Mouse (Mus musculus) liver, embryonic 16.5 days (tissue): ENCODE measurements around the gene Zfp760. TPM values are rescaled to one million over a fixed set of nuclear protein-coding genes. Genes with fewer than 3 reads are reported as not detected.
"Not testable (repeated sequence)": the region's sequence is repeated elsewhere in the genome, so short reads cannot be mapped to it uniquely, and the experiment has no call there.

Experiments used
- ATAC-seq: fragments of 200-750 bp; cut with Nextera tagmentation; 2 replicates; pipeline ENCODE4 v1.8.0; 2017; ENCODE audit warnings: low read depth, mild to moderate bottlenecking, moderate number of reproducible peaks, moderate library complexity
- H3K27ac ChIP-seq: fragments of 300-500 bp; sonication (generic); 2 replicates; pipeline ENCODE4 v1.5.1; 2014; ENCODE audit warnings: mild to moderate bottlenecking, low read length
- H3K27me3 ChIP-seq: fragments of 300-500 bp; sonication (generic); 2 replicates; pipeline ENCODE4 v1.6.1; 2014; ENCODE audit warnings: low read depth, low read length, mixed read lengths; ENCODE audit not compliant: control insufficient read depth, insufficient read depth
- H3K36me3 ChIP-seq: fragments of 300-500 bp; sonication (generic); 2 replicates; pipeline ENCODE4 v1.6.1; 2014; ENCODE audit warnings: mild to moderate bottlenecking; ENCODE audit not compliant: control insufficient read depth, insufficient read depth
- H3K4me1 ChIP-seq: fragments of 300-500 bp; sonication (generic); 2 replicates; pipeline ENCODE4 v1.6.1; 2014; ENCODE audit warnings: low read depth, low read length, mixed read lengths; ENCODE audit not compliant: control insufficient read depth
- H3K4me2 ChIP-seq: fragments of 300-500 bp; sonication (generic); 2 replicates; pipeline ENCODE4 v1.6.1; 2014; ENCODE audit warnings: low read depth, low read length, mixed read lengths
- H3K4me3 ChIP-seq: fragments of 300-500 bp; sonication (generic); 2 replicates; pipeline ENCODE4 v1.5.1; 2014; ENCODE audit warnings: low read depth, mild to moderate bottlenecking, low read length
- H3K9ac ChIP-seq: fragments of 300-500 bp; sonication (generic); 2 replicates; pipeline ENCODE4 v1.6.1; 2014; ENCODE audit warnings: low read depth, low read length
- H3K9me3 ChIP-seq: fragments of 300-500 bp; sonication (generic); replicated peaks from 2 replicates; pipeline ENCODE4 v1.6.1; 2016; ENCODE audit warnings: low read length; ENCODE audit not compliant: control insufficient read depth
- WGBS: fragments of 180-500 bp; shearing (Covaris S2); extraction: QIAGEN DNeasy Blood & Tissue Kit; methylation state at CpG from one replicate; pipeline ENCODE4 v1.1.7; 2014; ENCODE audit not compliant: insufficient replicate concordance; 5-methylcytosine and 5-hydroxymethylcytosine counted together
- polyA plus RNA-seq: library from polyadenylated mRNA; unstranded; fragments of >200 nt; fragmentation: Nextera tagmentation; extraction: Ambion mirVana; gene quantifications from 2 replicates; pipeline ENCODE4 v1.2.1, GENCODE M21; 2015

Zfp760 gene
- 3.4 and 3.7 TPM in 2 replicates for polyA plus RNA-seq

- ATAC-seq, result peak; percentile 78
- H3K27me3 ChIP-seq, result no peaks in the 10 kb centered on the region
- 7% methylated on average over 26 of the region's 26 CpGs for WGBS
Measured at GRCm38 (mm10) chr17:21707343-21707996, at the start of gene Zfp760. TSS of gene Zfp760 (plus strand) at chr17:21707741.

GRCm38 (mm10) chr17:21678826-21679225 lies 28.7 kb upstream of the Zfp760 start:
- H3K4me1 ChIP-seq, H3K4me3 ChIP-seq, H3K27me3 ChIP-seq, H3K9me3 ChIP-seq, H3K36me3 ChIP-seq, H3K9ac ChIP-seq: not testable (repeated sequence)
- WGBS, result 5% methylated on average over 1 of the region's 1 CpGs
- Histone ChIP-seq H3K27ac (peak overlapping the region; percentile 1; the same call in 1 of the 2 replicates), H3K4me2 (peak overlapping the region; percentile 71)
- ATAC-seq, result peak; percentile 27

More at GRCm38 (mm10) chr17:21707343-21707996, at the start of gene Zfp760:
- Histone ChIP-seq H3K36me3 (0 out of 2 replicates have a peak, but pooled peaks cover 5% of the 10 kb centered on the region), H3K4me2 (peak within 1 kb of the TSS; percentile 70), H3K4me3 (peak within 1 kb of the TSS; percentile 79), H3K9me3 (no peaks in the 10 kb centered on the region), H3K27ac (peak within 1 kb of the TSS; percentile 89), H3K9ac (peak within 1 kb of the TSS; percentile 78), H3K4me1 (peaks cover 20% of the 10 kb centered on the region)

- Histone ChIP-seq H3K4me1 (peaks cover 9% of the 10 kb centered on the region), H3K27ac (peak overlapping the region; percentile 88), H3K36me3 (no peaks in the 10 kb centered on the region), H3K4me3 (peak overlapping the region; percentile 71), H3K4me2 (peak overlapping the region; percentile 71), H3K27me3 (no peaks in the 10 kb centered on the region), H3K9me3 (no peaks in the 10 kb centered on the region), H3K9ac (peak overlapping the region; percentile 61)
- 1% methylated on average over 9 of the region's 9 CpGs for WGBS
- peak; percentile 100 for ATAC-seq
Measured at GRCm38 (mm10) chr17:21679273-21680018, 28.1 kb upstream of the Zfp760 start.

- Histone ChIP-seq H3K27ac (peak overlapping the region; percentile 88), H3K9ac (peak overlapping the region; percentile 61)
Measured at GRCm38 (mm10) chr17:21680019-21680376, 27.5 kb upstream of the Zfp760 start.

GRCm38 (mm10) chr17:21691560-21691959 lies 16.0 kb upstream of the Zfp760 start, which contains the start of gene Gm10226:
TSS of gene Gm10226 (plus strand) at chr17:21691860.
- no peak for ATAC-seq
- H3K27me3 ChIP-seq, result no peaks in the 10 kb centered on the region
- no peaks in the 10 kb centered on the region for H3K9me3 ChIP-seq
- H3K4me2 ChIP-seq, result no peak within 1 kb of the TSS
- 0 out of 2 replicates have a peak, but pooled peaks cover 2% of the 10 kb centered on the region for H3K36me3 ChIP-seq
- H3K4me3 ChIP-seq, result no peak within 1 kb of the TSS
- no peaks in the 10 kb centered on the region; the same call in 1 of the 2 replicates for H3K4me1 ChIP-seq
- WGBS, result 68% methylated on average over 3 of the region's 3 CpGs
- H3K9ac ChIP-seq, result no peak within 1 kb of the TSS
- no peak within 1 kb of the TSS for H3K27ac ChIP-seq

More at GRCm38 (mm10) chr17:21680019-21680376, 27.5 kb upstream of the Zfp760 start:
- peak overlapping the region; percentile 71 for H3K4me3 ChIP-seq
- H3K9me3 ChIP-seq, H3K4me1 ChIP-seq, H3K27me3 ChIP-seq, H3K36me3 ChIP-seq: not testable (repeated sequence)
- H3K4me2 ChIP-seq, result peak overlapping the region; percentile 71
- 0% methylated on average over 9 of the region's 10 CpGs for WGBS
- ATAC-seq, result peak; percentile 75

GRCm38 (mm10) chr17:21693342-21693741 lies 14.2 kb upstream of the Zfp760 start:
- Histone ChIP-seq H3K27ac (no peak overlapping the region), H3K4me1 (no peaks in the 10 kb centered on the region; the same call in 1 of the 2 replicates), H3K4me2 (no peak overlapping the region), H3K36me3 (0 out of 2 replicates have a peak, but pooled peaks cover 2% of the 10 kb centered on the region), H3K27me3 (no peaks in the 10 kb centered on the region), H3K9ac (no peak overlapping the region), H3K9me3 (no peaks in the 10 kb centered on the region), H3K4me3 (no peak overlapping the region)
- 74% methylated on average over 3 of the region's 3 CpGs for WGBS
- no peak for ATAC-seq

GRCm38 (mm10) chr17:21696073-21696472 lies 11.5 kb upstream of the Zfp760 start:
- no peaks in the 10 kb centered on the region for H3K9me3 ChIP-seq
- H3K27me3 ChIP-seq, result no peaks in the 10 kb centered on the region
- no peaks in the 10 kb centered on the region; the same call in 1 of the 2 replicates for H3K4me1 ChIP-seq
- no peak overlapping the region for H3K9ac ChIP-seq
- H3K4me2 ChIP-seq, result no peak overlapping the region
- no peak overlapping the region for H3K4me3 ChIP-seq
- ATAC-seq, result peak; percentile 60
- H3K36me3 ChIP-seq, result no peaks in the 10 kb centered on the region
- H3K27ac ChIP-seq, result no peak overlapping the region

GRCm38 (mm10) chr17:21702281-21703240 lies 5.0 kb upstream of the Zfp760 start:
- peak overlapping the region; percentile 24; the same call in 1 of the 2 replicates for H3K4me3 ChIP-seq
- H3K4me2 ChIP-seq, result peak overlapping the region; percentile 60
- H3K9me3 ChIP-seq, result no peaks in the 10 kb centered on the region
- peak overlapping the region; percentile 40 for H3K9ac ChIP-seq
- H3K4me1 ChIP-seq, result peaks cover 20% of the 10 kb centered on the region
- H3K27ac ChIP-seq, result peak overlapping the region; percentile 85
- ATAC-seq, result peak; percentile 97
- 11% methylated on average over 5 of the region's 5 CpGs for WGBS
- H3K27me3 ChIP-seq, result no peaks in the 10 kb centered on the region
- H3K36me3 ChIP-seq, result no peaks in the 10 kb centered on the region
